Comparison of ENCODE assay signal across 15 mouse cellular contexts in the genomic region with DNA sequence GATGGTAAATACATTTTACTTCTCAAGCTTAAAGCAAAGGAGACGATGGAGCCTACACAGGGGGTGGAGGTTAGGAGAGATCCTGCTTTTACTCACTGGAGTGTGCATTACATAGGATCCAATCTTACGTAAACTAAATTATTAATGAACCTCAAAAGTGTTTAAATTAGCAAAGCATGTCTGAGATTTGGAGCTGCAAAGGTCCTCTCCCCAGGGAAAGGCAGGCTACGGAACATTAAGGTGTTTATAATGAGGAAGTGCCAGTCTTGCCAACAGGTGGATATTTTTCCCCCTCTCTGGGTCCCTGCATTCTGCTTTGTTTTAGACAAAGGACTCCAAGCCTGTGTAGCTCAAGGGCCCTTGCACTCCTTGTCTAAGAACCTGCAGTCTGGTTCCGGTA.
DNase-seq lines count a peak whose midpoint lies in the region; ATAC-seq and TF ChIP-seq lines count a peak whose summit lies in the region.
"Had no signal": no experiment of that assay in that cellular context is flagged by ENCODE, and none has a peak within 500 bp of the region (broad histone marks: within the 10 kb centered on the region; RNA-seq: fewer than 3 reads in every experiment).

No protein-coding gene starts in this region.

- H3K27ac ChIP-seq in embryonic facial prominence, embryonic 14.5 days (replicated peaks; ENCODE audit: low read depth, low read length): peak overlapping the region; percentile 31; the same call in 1 of the 2 replicates
- H3K27ac ChIP-seq in forebrain, embryonic 15.5 days (replicated peaks): peak overlapping the region; percentile 93
- 0 out of 2 replicates have a peak overlapping the region, but pooled peaks have one; percentile 80 for H3K27ac ChIP-seq in hindbrain, postnatal 0 days
- peak overlapping the region; percentile 90 for H3K27ac ChIP-seq in neural tube, embryonic 13.5 days (replicated peaks)
- H3K27ac ChIP-seq: embryonic facial prominence, embryonic 13.5 days; intestine, embryonic 15.5 days; limb, embryonic 15.5 days had no signal

- WGBS in embryonic facial prominence, embryonic 14.5 days: 76% methylated on average over 4 of the region's 4 CpGs
- WGBS in forebrain, embryonic 15.5 days: 13% methylated on average over 4 of the region's 4 CpGs
- 28% methylated on average over 4 of the region's 4 CpGs for WGBS in hindbrain, postnatal 0 days
- 36% methylated on average over 4 of the region's 4 CpGs for WGBS in neural tube, embryonic 13.5 days

- no peaks in the 10 kb centered on the region for H3K9me3 ChIP-seq in embryonic facial prominence, embryonic 14.5 days (ENCODE audit: control insufficient read depth, low read length)
- H3K9me3 ChIP-seq in forebrain, embryonic 15.5 days: no peaks in the 10 kb centered on the region
- no peaks in the 10 kb centered on the region for H3K9me3 ChIP-seq in hindbrain, postnatal 0 days (ENCODE audit: low read length)
- H3K9me3 ChIP-seq in neural tube, embryonic 13.5 days: no peaks in the 10 kb centered on the region
- H3K9me3 ChIP-seq: embryonic facial prominence, embryonic 13.5 days; intestine, embryonic 15.5 days; limb, embryonic 15.5 days; lung, embryonic 15.5 days had no signal

- no peak overlapping the region for H3K9ac ChIP-seq in embryonic facial prominence, embryonic 14.5 days (ENCODE audit: low read depth, low read length)
- H3K9ac ChIP-seq in forebrain, embryonic 15.5 days (replicated peaks): no peak overlapping the region
- peak overlapping the region; percentile 50; the same call in 1 of the 2 replicates for H3K9ac ChIP-seq in hindbrain, postnatal 0 days (replicated peaks; ENCODE audit: low read length)
- H3K9ac ChIP-seq in neural tube, embryonic 13.5 days: no peak overlapping the region; the same call in 1 of the 2 replicates
- H3K9ac ChIP-seq: embryonic facial prominence, embryonic 13.5 days; intestine, embryonic 15.5 days; limb, embryonic 15.5 days; lung, embryonic 15.5 days had no signal

- peaks cover 24% of the 10 kb centered on the region for H3K4me1 ChIP-seq in embryonic facial prominence, embryonic 14.5 days (ENCODE audit: control insufficient read depth, insufficient read depth, low read length)
- H3K4me1 ChIP-seq in forebrain, embryonic 15.5 days: peaks cover 78% of the 10 kb centered on the region
- H3K4me1 ChIP-seq in hindbrain, postnatal 0 days (ENCODE audit: insufficient read depth, low read length): peaks cover 36% of the 10 kb centered on the region
- peaks cover 87% of the 10 kb centered on the region for H3K4me1 ChIP-seq in neural tube, embryonic 13.5 days (replicated peaks)

- H3K4me2 ChIP-seq in embryonic facial prominence, embryonic 14.5 days (ENCODE audit: low read depth, low read length): no peak overlapping the region
- H3K4me2 ChIP-seq in forebrain, embryonic 15.5 days (replicated peaks): peak overlapping the region; percentile 53
- H3K4me2 ChIP-seq in hindbrain, postnatal 0 days (ENCODE audit: low read depth, low read length): peak overlapping the region; percentile 55
- peak overlapping the region; percentile 60 for H3K4me2 ChIP-seq in neural tube, embryonic 13.5 days
- H3K4me2 ChIP-seq: embryonic facial prominence, embryonic 13.5 days; intestine, embryonic 15.5 days; limb, embryonic 15.5 days had no signal

- no peak for TF ChIP-seq CTCF in hindbrain, postnatal 0 days (IDR thresholded peaks at IDR 0.05; ENCODE audit: low read depth)

- no peak for ATAC-seq in embryonic facial prominence, embryonic 14.5 days (ENCODE audit: low read depth)
- no peak for ATAC-seq in forebrain, embryonic 15.5 days (replicated peaks)
- ATAC-seq in hindbrain, postnatal 0 days: no peak
- no peak for ATAC-seq in neural tube, embryonic 13.5 days (ENCODE audit: low read depth)
- ATAC-seq: intestine, embryonic 15.5 days had no signal

- H3K27me3 ChIP-seq in embryonic facial prominence, embryonic 14.5 days (replicated peaks; ENCODE audit: control insufficient read depth, insufficient read depth, low read length): no peaks in the 10 kb centered on the region
- no peaks in the 10 kb centered on the region for H3K27me3 ChIP-seq in forebrain, embryonic 15.5 days
- no peaks in the 10 kb centered on the region for H3K27me3 ChIP-seq in hindbrain, postnatal 0 days (ENCODE audit: insufficient read depth, low read length)
- no peaks in the 10 kb centered on the region for H3K27me3 ChIP-seq in neural tube, embryonic 13.5 days
- H3K27me3 ChIP-seq: embryonic facial prominence, embryonic 13.5 days; intestine, embryonic 15.5 days; limb, embryonic 15.5 days; lung, embryonic 15.5 days had no signal

- H3K4me3 ChIP-seq in embryonic facial prominence, embryonic 14.5 days (ENCODE audit: low read depth, low read length): no peak overlapping the region
- peak overlapping the region; percentile 39; the same call in 1 of the 2 replicates for H3K4me3 ChIP-seq in forebrain, embryonic 15.5 days
- H3K4me3 ChIP-seq in hindbrain, postnatal 0 days (ENCODE audit: low read length): peak overlapping the region; percentile 37
- no peak overlapping the region for H3K4me3 ChIP-seq in neural tube, embryonic 13.5 days
- H3K4me3 ChIP-seq: embryonic facial prominence, embryonic 13.5 days; intestine, embryonic 15.5 days; limb, embryonic 15.5 days; lung, embryonic 15.5 days had no signal

- DNase-seq in embryonic facial prominence, embryonic 14.5 days (ENCODE audit: low spot score): no peak
- no peak for DNase-seq in hindbrain, postnatal 0 days (ENCODE audit: low spot score)
- no peak for DNase-seq in kidney, postnatal 14 days
- DNase-seq in heart, adult 18-20 months: no peak
- no peak for DNase-seq in left cerebral cortex, adult 18-20 months (ENCODE audit: low spot score in 2 of 2)
- no peak for DNase-seq in urinary bladder, postnatal 25 days (ENCODE audit: low spot score)
- DNase-seq: cerebellum, adult 11 months; cerebellum, postnatal 36 days; kidney, postnatal 36 days had no signal

- H3K36me3 ChIP-seq in embryonic facial prominence, embryonic 14.5 days (ENCODE audit: control insufficient read depth, insufficient read depth, low read length): no peaks in the 10 kb centered on the region
- H3K36me3 ChIP-seq in forebrain, embryonic 15.5 days: no peaks in the 10 kb centered on the region
- H3K36me3 ChIP-seq in hindbrain, postnatal 0 days (ENCODE audit: insufficient read depth, low read length): no peaks in the 10 kb centered on the region
- H3K36me3 ChIP-seq in neural tube, embryonic 13.5 days: no peaks in the 10 kb centered on the region
- H3K36me3 ChIP-seq: embryonic facial prominence, embryonic 13.5 days; intestine, embryonic 15.5 days; limb, embryonic 15.5 days; lung, embryonic 15.5 days had no signal

Comparison
In these comparisons a context has a peak if more than half of its experiments do, and no peak if none do; other contexts are left out.
1. H3K27ac ChIP-seq: peak in every context shown above with its lines; median percentile 93 in forebrain, embryonic 15.5 days; 90 in neural tube, embryonic 13.5 days; 80 in hindbrain, postnatal 0 days; 31 in embryonic facial prominence, embryonic 14.5 days.
2. H3K4me3 ChIP-seq: peak in forebrain, embryonic 15.5 days (single experiment) and hindbrain, postnatal 0 days (single experiment); none in embryonic facial prominence, embryonic 14.5 days (single experiment) and neural tube, embryonic 13.5 days (single experiment).